Mouse (Mus musculus) thymus, postnatal 4 days (tissue): ENCODE measurements around the gene Olfr653.

ENCODE experiments used
- DNase-seq: peaks from one replicate; pipeline ENCODE4 v3.0.0; 2021

Gene Olfr653

DNA sequence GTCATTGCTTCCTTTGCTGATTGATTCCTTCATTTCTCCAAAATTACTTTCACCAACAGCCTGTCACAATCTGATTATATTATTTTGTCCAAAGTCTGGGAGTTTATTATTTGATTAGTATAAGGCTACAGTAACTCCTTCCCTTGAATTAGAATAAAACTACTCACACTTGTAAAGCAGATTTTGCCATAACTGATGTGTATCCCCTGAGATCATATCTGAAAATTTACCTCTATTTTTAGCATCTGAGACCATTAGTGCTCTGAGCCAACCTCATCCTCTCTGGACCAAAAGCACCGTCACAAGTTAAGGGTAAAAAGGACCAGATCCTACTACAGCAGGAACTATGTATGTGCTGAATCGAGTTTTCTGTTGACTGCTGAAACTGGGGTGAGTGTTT, at the start of gene Olfr653:
Olfr653 (plus strand) TSS at position 301 of the 400 bp plus-strand sequence.
- no peak for DNase-seq

- DNase-seq, result no peak
These were observed 27.3 kb upstream of the Olfr653 start, which contains the start of gene Olfr651 for GRCm38 (mm10) chr7:104549833-104550232. TSS of gene Olfr651 (plus strand) at chr7:104550133.

GRCm38 (mm10) chr7:104552700-104553099, 24.4 kb upstream of the Olfr653 start:
- no peak for DNase-seq

GRCm38 (mm10) chr7:104560601-104561000, 16.5 kb upstream of the Olfr653 start, which contains the start of gene Olfr652:
TSS of gene Olfr652 (plus strand) at chr7:104560901.
- no peak for DNase-seq

- no peak for DNase-seq
These were observed 3.7 kb downstream of the Olfr653 start for GRCm38 (mm10) chr7:104580846-104581245.

DNA sequence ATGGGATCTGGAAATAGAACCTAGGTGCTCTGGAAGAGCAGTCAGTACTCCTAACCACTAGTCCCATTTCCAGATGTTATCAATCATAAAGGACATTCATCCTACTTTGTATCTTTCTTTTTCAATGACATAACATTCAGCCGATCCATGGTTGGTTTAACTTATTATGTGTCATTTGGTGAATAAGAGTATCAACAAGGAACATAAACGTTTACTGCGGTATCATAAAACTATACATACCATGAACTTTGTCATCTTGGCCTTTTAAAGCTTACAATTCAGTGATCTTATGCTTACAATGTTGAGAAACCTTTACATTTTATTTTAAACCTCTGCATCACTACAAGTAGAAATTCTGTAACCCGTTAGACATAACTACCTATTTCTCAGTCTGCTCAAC, 4.3 kb downstream of the Olfr653 start:
- DNase-seq, result no peak

- no peak for DNase-seq
These were observed 9.6 kb downstream of the Olfr653 start, which contains the start of gene Olfr654 for GRCm38 (mm10) chr7:104586725-104587124. TSS of gene Olfr654 (plus strand) at chr7:104587025.

GRCm38 (mm10) chr7:104588274-104588673, 11.2 kb downstream of the Olfr653 start:
- DNase-seq, result no peak

- DNase-seq, result no peak
These were observed 24.6 kb downstream of the Olfr653 start, which contains the start of gene Olfr655 for GRCm38 (mm10) chr7:104601679-104602078. TSS of gene Olfr655 (minus strand) at chr7:104601779.

- DNase-seq, result peak; percentile 77
These were observed 26.1 kb downstream of the Olfr653 start for GRCm38 (mm10) chr7:104603173-104603572.

DNA sequence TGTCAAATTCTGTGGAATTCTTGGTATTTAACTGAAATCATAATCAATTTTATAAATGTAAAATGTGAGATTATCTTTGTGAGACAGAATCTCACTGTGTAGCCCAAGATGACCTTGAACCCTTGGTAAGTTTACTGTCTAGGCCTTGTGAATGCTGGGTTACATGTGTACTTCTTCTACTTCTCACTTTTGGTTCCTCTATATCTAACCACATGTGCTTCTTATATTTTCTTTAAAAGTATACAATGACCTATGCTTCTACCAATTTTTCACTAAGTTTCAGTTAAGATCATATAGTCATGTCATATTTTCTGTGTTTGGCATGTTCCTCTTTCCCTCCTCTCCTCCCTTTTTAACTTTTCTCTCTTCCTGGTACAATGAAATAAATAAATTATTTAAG, 27.6 kb downstream of the Olfr653 start:
- no peak for DNase-seq

- DNase-seq, result no peak
These were observed 36.5 kb downstream of the Olfr653 start, which contains the start of gene Olfr656 for GRCm38 (mm10) chr7:104613655-104614054. TSS of gene Olfr656 (plus strand) at chr7:104613955.

GRCm38 (mm10) chr7:104624494-104624893, 47.4 kb downstream of the Olfr653 start, which contains the start of gene Olfr657:
TSS of gene Olfr657 (plus strand) at chr7:104624794.
- no peak for DNase-seq
